Mouse (Mus musculus) bone marrow macrophage, adult 2 months (primary cell): ENCODE results near the gene Flt3.

Source experiments
- CTCF ChIP-seq: IDR thresholded peaks from 2 replicates; pipeline ENCODE4 v1.5.1; 2012; ENCODE audit warnings: low read depth, mild to moderate bottlenecking, low read length, moderate library complexity
- POLR2A ChIP-seq: IDR thresholded peaks from 2 replicates; pipeline ENCODE4 v1.6.1; 2012; ENCODE audit warnings: mild to moderate bottlenecking, low read depth, low read length, borderline replicate concordance

GRCm38 (mm10) chr5:147306638-147307397 is 93.5 kb downstream of the Flt3 start, which contains the start of gene Cdx2:
- no peak for TF ChIP-seq POLR2A
- TF ChIP-seq CTCF, result no peak
